Mouse (Mus musculus): ENCODE results near the gene Pax6. TPM values are rescaled to one million over a fixed set of nuclear protein-coding genes. Genes with fewer than 3 reads are reported as not detected.

The Pax6 gene
- polyA plus RNA-seq, 1 experiment from 2014 or later = 21.5 TPM

DNA sequence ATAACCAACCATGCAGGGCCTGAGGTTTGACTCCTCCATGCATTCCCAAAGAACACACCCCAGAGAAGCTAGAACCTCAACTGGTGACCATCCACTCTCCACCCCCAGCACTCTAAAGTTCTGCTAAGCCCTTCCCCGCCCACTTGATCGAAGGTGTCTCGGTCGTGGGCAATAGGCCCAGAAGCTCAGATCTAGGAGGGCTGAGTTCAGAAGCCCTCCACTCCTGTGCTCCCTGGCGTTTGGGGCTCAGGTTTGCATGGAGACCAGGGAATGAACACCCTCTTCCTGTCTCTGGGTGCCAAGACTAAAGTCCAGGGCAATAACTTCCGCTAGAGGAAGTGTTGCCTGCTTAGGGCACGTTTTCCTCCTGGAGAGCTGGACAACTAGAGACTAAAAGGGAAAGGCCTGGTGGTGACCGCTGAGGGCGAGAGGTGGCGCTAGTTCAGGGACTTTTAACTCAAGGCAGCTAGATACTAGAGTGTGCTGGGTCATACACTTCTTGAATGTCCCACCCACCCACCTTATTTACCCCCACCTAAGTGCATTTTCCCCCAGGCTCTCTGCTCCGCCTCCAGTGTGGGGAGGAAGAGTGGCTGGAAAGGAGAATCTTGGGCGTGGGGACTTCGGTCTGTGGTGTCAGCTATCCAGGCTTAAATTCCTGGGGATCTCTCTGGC is 18.8 kb downstream of the Pax6 start:
- no peak overlapping the region for H3K9ac ChIP-seq (replicated peaks)
- 2% methylated on average over 13 of the region's 13 CpGs for WGBS
- H3K4me1 ChIP-seq = peaks cover 61% of the 10 kb centered on the region
- H3K27ac ChIP-seq (replicated peaks) = peak overlapping the region; percentile 69
- peak overlapping the region; percentile 47 for H3K4me2 ChIP-seq (replicated peaks)
- no peaks in the 10 kb centered on the region for H3K36me3 ChIP-seq
- ATAC-seq (ENCODE audit: low FRiP score, low read depth) = 0 out of 2 replicates have a peak, but pooled peaks have one; percentile 19
- peaks cover 91% of the 10 kb centered on the region for H3K27me3 ChIP-seq
- H3K9me3 ChIP-seq = no peaks in the 10 kb centered on the region
- peak overlapping the region; percentile 24 for H3K4me3 ChIP-seq

DNA sequence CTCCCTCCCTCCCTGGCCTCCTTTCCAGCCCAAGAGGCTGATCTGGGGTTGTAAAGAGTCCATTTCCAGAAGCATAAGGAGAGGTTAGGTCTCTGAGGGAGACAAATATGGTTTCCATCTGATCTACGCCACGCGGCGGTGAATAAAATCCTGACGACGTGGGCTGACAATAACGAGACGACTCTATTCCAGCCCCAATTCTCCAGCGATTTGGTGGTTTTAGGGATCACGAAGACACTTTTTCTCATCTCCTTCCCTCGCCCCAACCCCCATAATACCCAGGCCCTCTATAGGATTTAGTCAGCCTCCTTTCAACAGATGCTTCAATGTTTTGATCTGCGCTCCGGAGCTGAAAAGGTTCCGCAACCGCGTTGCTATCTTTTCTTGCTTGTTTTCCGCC is 19.3 kb downstream of the Pax6 start:
- peak overlapping the region; percentile 47 for H3K4me2 ChIP-seq (replicated peaks)
- peak overlapping the region; percentile 69 for H3K27ac ChIP-seq (replicated peaks)
- no peak for ATAC-seq (ENCODE audit: low FRiP score, low read depth)
- H3K9ac ChIP-seq (replicated peaks) = no peak overlapping the region
- H3K4me3 ChIP-seq = peak overlapping the region; percentile 24
- WGBS = under 1% methylated on average over 17 of the region's 17 CpGs
- H3K36me3 ChIP-seq = no peaks in the 10 kb centered on the region
- no peaks in the 10 kb centered on the region for H3K9me3 ChIP-seq
- peaks cover 91% of the 10 kb centered on the region for H3K27me3 ChIP-seq
- H3K4me1 ChIP-seq = peaks cover 59% of the 10 kb centered on the region

DNA sequence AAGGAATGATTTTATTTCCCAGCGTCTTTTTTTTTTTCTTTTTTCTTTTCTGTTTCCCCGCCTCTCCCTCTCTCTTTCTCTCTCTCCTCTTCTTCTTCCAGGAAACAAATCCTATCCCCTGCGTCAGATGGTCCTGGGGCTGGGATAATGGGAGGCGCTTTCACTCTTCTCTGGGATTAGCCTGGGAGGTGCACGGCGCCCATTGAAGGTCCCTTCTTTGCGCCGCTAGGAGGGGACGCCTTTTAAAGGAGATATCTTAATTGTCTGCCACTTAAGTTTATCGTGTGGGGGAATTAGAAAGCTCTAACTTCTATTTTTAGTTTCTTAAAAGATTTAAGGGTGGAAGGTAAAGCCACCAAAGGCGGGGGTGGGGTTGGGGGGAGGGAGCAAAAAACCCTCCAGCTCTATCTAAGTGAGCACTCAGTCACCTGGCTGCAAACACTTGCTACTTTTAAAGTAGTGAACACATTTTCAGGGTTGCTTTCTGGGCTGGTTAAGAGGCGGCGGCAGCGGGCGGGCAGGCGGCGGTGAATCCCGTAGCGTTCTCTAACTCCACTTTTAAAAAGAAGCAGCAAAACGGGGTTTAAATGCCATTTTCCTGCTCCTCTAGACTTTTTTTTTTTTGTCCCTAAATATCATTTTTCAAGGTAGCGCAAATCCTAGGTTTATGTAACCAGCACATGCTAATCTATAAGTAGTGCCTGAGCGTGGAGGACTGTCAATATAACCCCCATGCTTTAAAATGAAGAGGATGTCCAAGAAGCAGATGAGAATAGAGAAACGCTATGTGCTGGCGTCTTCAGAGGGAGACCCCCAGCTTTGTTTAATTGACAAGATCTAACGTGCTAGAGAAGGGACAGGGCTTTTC is 20.0 kb downstream of the Pax6 start:
- no peak overlapping the region for H3K9ac ChIP-seq (replicated peaks)
- H3K9me3 ChIP-seq = no peaks in the 10 kb centered on the region
- H3K4me3 ChIP-seq = peak overlapping the region; percentile 24
- H3K27ac ChIP-seq (replicated peaks) = peak overlapping the region; percentile 69; the same call in 1 of the 2 replicates
- H3K4me2 ChIP-seq (replicated peaks) = peak overlapping the region; percentile 47
- H3K4me1 ChIP-seq = peaks cover 59% of the 10 kb centered on the region
- ATAC-seq (ENCODE audit: low FRiP score, low read depth) = no peak
- peaks cover 91% of the 10 kb centered on the region for H3K27me3 ChIP-seq
- under 1% methylated on average over 25 of the region's 25 CpGs for WGBS
- H3K36me3 ChIP-seq = no peaks in the 10 kb centered on the region

DNA sequence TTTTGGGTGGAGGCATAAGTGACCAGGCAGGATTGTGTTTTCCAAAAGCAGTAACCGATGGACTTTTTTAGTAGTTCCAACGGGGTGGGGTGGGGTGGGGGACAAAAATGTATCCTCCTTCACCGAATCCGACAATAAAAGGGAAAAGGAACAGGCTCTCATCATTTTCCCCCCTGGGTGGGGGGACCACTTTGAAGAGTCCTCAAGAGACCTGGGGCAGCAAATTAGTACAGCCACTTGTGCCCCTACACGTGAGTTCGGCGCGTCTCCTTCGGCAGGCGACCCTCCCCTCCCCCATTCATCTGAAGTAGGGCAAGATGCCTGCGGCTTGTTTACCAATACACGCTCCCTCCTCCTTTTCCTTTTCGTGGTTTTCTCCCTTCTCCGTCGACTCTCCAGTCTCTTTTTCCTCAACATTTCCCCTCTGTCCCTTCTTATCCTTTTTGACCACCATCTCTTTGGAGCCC is 20.6 kb downstream of the Pax6 start:
- no peak overlapping the region for H3K9ac ChIP-seq (replicated peaks)
- peak overlapping the region; percentile 47 for H3K4me2 ChIP-seq (replicated peaks)
- peaks cover 55% of the 10 kb centered on the region for H3K4me1 ChIP-seq
- WGBS = 2% methylated on average over 15 of the region's 15 CpGs
- peak overlapping the region; percentile 24 for H3K4me3 ChIP-seq
- H3K9me3 ChIP-seq = no peaks in the 10 kb centered on the region
- peak overlapping the region; percentile 62 for H3K27ac ChIP-seq (replicated peaks)
- ATAC-seq (ENCODE audit: low FRiP score, low read depth) = peak; percentile 5; the same call in 1 of the 2 replicates
- H3K36me3 ChIP-seq = no peaks in the 10 kb centered on the region
- H3K27me3 ChIP-seq = peaks cover 90% of the 10 kb centered on the region

DNA sequence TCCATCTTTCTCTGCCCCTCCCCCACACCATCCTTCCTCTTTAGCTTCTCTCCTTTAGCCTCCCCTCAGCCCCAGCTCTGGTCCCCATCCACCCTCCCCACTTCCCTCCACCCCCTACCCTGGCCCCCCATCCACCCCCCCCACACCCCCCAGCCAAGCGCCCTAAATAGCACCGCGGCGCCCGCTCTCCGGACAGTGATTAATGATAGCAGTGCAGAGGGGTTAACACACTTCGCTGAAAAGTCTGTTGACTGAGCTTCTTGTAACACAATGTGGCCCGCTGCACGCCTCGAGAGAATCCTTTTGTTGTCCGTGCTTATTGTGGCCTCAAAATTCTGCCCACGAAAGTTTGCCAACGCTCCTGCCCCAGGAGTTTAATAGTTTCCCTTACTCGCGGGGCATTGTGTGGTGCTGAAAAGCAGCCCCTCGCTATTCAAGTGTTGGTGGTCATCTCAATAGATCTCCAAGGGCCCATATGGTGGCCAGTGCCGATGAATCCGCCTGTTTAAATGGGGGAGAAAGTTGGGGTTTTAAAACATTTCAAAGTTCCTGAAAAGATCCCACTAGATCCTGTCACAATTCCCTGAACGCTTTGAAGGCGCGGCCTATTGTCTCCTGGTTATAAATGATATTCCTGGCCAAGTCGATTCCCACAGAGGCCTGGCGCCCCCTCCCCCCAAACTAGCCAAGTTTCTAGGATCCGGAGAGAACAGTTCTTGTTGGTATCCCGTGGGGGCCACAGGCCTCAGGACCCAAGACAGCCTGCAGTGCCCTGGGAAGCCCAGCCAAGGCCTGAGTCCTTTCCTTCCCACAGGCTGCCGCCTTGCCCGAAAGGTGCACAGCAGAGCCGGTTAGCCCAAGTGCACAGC is 21.3 kb downstream of the Pax6 start:
- Histone ChIP-seq H3K9ac (replicated peaks) (0 out of 2 replicates have a peak overlapping the region, but pooled peaks have one; percentile 5), H3K4me1 (peaks cover 55% of the 10 kb centered on the region), H3K36me3 (no peaks in the 10 kb centered on the region), H3K27ac (replicated peaks) (peak overlapping the region; percentile 62), H3K4me2 (replicated peaks) (peak overlapping the region; percentile 47), H3K27me3 (peaks cover 91% of the 10 kb centered on the region), H3K4me3 (peak overlapping the region; percentile 24), H3K9me3 (no peaks in the 10 kb centered on the region)
- peak; percentile 42; the same call in 1 of the 2 replicates for ATAC-seq (ENCODE audit: low FRiP score, low read depth)
- WGBS = under 1% methylated on average over 28 of the region's 28 CpGs

DNA sequence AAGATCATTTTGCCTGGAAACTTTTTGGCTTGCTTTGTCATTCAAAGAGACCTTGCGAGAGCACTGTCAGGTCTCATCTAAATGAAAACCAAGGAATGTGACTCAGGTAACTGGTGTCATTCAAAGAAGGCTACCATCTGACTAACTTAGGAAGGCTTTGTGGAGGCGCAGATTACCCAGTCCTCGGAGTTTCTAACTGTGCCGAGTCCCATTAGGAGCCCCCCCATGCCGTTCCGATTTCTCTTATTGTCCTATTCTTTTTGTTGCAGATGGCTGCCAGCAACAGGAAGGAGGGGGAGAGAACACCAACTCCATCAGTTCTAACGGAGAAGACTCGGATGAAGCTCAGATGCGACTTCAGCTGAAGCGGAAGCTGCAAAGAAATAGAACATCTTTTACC is 22.6 kb downstream of the Pax6 start:
- H3K27me3 ChIP-seq = peaks cover 88% of the 10 kb centered on the region
- no peak overlapping the region for H3K4me2 ChIP-seq (replicated peaks)
- H3K4me3 ChIP-seq = no peak overlapping the region
- peaks cover 45% of the 10 kb centered on the region for H3K4me1 ChIP-seq
- H3K27ac ChIP-seq (replicated peaks) = no peak overlapping the region
- H3K9ac ChIP-seq (replicated peaks) = no peak overlapping the region
- no peaks in the 10 kb centered on the region for H3K9me3 ChIP-seq
- no peak for ATAC-seq (ENCODE audit: low FRiP score, low read depth)
- H3K36me3 ChIP-seq = no peaks in the 10 kb centered on the region
- WGBS = 7% methylated on average over 10 of the region's 10 CpGs

DNA sequence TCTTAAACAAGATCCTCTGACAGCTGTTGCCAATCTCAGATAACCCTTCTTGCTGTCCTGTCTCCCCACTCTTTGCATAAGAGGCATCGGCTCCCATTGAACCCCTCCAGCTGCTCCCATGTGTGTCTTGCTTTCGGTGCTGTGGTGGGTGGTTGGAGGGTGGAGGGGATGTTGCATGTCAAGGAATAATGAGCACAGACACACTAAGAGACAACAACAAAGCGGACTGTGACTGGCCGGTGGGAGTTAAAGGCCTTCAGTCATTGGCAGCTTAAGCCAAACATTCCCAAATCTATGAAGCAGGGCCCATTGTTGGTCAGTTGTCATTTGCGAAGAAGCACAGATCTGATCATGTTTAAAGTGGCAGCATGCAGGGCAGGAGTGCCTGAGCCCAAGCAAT is 29.0 kb downstream of the Pax6 start:
- H3K4me3 ChIP-seq = no peak overlapping the region
- ATAC-seq (ENCODE audit: low FRiP score, low read depth) = no peak
- 0 out of 2 replicates have a peak, but pooled peaks cover 2% of the 10 kb centered on the region for H3K4me1 ChIP-seq
- no peaks in the 10 kb centered on the region for H3K9me3 ChIP-seq
- no peak overlapping the region for H3K4me2 ChIP-seq (replicated peaks)
- no peak overlapping the region for H3K27ac ChIP-seq (replicated peaks)
- H3K36me3 ChIP-seq = no peaks in the 10 kb centered on the region
- peaks cover 36% of the 10 kb centered on the region for H3K27me3 ChIP-seq
- H3K9ac ChIP-seq (replicated peaks) = no peak overlapping the region
- WGBS = 44% methylated on average over 5 of the region's 5 CpGs

DNA sequence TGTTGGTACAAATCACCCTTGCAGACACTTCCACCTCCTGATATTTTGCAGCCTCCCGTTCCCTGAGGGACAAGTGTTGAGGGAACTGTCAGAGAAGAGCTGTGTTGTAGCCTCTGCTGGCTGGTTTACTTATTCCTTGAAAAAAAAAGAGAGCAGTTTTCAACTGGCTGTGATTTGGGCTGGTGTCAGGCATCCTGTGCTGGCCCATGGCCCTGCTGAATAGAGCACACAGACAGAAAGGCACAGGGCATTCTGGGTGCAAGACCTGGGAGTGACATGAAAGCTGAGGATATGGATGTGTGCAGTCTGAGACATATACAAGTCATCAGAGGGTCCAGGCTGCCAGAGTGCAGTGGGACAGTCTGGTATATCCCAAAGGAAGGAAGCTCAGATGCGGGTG is 29.9 kb downstream of the Pax6 start:
- Histone ChIP-seq H3K27me3 (peaks cover 29% of the 10 kb centered on the region), H3K4me3 (no peak overlapping the region), H3K9ac (replicated peaks) (no peak overlapping the region), H3K36me3 (no peaks in the 10 kb centered on the region), H3K9me3 (no peaks in the 10 kb centered on the region), H3K4me2 (replicated peaks) (no peak overlapping the region), H3K27ac (replicated peaks) (no peak overlapping the region; the same call in 1 of the 2 replicates), H3K4me1 (0 out of 2 replicates have a peak, but pooled peaks cover 2% of the 10 kb centered on the region)
- 81% methylated on average over 2 of the region's 2 CpGs for WGBS
- no peak for ATAC-seq (ENCODE audit: low FRiP score, low read depth)

DNA sequence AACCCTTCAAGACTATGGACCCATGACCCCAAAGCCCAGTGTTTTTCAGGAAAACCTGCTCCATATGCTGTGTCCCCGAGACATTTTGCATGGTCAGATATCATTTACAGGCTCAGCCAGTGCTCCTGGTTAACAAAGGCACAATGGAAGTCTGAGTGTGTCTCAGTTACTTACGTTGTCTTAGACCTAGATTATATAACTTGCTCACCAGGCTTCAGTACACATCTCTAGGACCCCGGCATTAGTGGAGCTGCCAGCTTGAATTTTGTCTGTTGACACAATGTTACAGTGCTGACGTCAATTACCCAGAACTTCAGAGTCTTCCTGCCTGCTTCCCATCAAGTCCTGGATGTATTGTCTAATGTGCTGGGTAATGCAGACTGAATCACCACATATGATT is 33.1 kb downstream of the Pax6 start:
- Histone ChIP-seq H3K27ac (replicated peaks) (no peak overlapping the region), H3K36me3 (no peaks in the 10 kb centered on the region), H3K4me2 (replicated peaks) (no peak overlapping the region), H3K9ac (replicated peaks) (no peak overlapping the region), H3K27me3 (peaks cover 13% of the 10 kb centered on the region), H3K9me3 (no peaks in the 10 kb centered on the region), H3K4me1 (peaks cover 8% of the 10 kb centered on the region; the same call in 1 of the 2 replicates), H3K4me3 (no peak overlapping the region)
- 66% methylated on average over 4 of the region's 4 CpGs for WGBS
- ATAC-seq (ENCODE audit: low FRiP score, low read depth) = no peak

DNA sequence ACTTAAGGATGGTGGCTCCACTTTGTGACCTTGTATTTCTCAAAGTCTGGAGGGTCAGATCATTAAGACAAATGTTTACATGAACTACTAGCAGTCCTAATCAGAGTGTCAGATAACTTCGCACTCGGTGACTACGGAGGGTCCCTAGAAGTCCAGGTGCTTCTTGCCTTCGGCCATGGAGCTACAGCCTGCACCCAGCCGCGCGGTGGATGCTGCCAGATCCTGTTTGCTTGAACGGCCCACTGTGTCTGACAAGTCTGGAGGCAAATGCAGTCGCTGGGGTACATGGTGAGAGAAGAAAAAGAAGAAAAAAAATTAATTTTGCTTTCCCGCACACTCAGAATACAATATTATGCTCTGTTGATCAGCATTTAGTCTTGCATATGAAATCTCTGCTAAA is 33.9 kb downstream of the Pax6 start:
- ATAC-seq (ENCODE audit: low FRiP score, low read depth) = no peak
- no peak overlapping the region for H3K4me3 ChIP-seq
- 83% methylated on average over 10 of the region's 10 CpGs for WGBS
- no peak overlapping the region for H3K27ac ChIP-seq (replicated peaks)
- H3K9me3 ChIP-seq = no peaks in the 10 kb centered on the region
- no peak overlapping the region for H3K4me2 ChIP-seq (replicated peaks)
- H3K9ac ChIP-seq (replicated peaks) = no peak overlapping the region
- no peaks in the 10 kb centered on the region for H3K36me3 ChIP-seq
- peaks cover 8% of the 10 kb centered on the region; the same call in 1 of the 2 replicates for H3K4me1 ChIP-seq
- H3K27me3 ChIP-seq = peaks cover 13% of the 10 kb centered on the region

DNA sequence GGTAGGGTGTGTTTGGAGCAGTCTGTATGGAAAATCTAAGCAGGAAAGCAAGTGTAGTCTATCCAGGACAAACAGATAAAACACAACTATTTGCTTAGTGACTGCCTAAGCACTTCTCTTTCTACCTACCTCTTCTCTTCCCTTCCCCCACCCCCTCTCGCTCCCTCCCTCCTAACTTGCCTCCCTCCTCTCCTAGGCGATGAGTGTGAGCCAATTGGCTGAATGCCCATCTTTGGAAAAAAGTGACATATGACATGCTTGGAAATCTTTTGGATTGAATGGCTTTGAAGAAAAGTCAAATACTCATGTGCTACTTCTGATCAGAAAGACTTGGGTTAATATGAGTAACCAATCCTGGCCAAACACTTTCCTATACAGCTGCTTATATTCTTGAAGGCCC is 36.6 kb downstream of the Pax6 start:
- 65% methylated on average over 2 of the region's 2 CpGs for WGBS
- Histone ChIP-seq H3K4me1 (peaks cover 6% of the 10 kb centered on the region; the same call in 1 of the 2 replicates), H3K9ac (replicated peaks) (no peak overlapping the region), H3K27me3 (peaks cover 9% of the 10 kb centered on the region), H3K9me3 (no peaks in the 10 kb centered on the region), H3K4me2 (replicated peaks) (no peak overlapping the region), H3K27ac (replicated peaks) (no peak overlapping the region), H3K36me3 (no peaks in the 10 kb centered on the region), H3K4me3 (no peak overlapping the region)
- no peak for ATAC-seq (ENCODE audit: low FRiP score, low read depth)
